Mouse (Mus musculus) bone marrow, adult 2 months (tissue): ENCODE measurements at regions not wholly inside any gene's neighbourhood (a gene's known extent, or its start where the extent isn't known, plus 50 kb on each side); places are given as distances from the start of the nearest gene placed in this dataset.

ENCODE experiments used
- CTCF ChIP-seq: fragments of 200-500 bp; IDR thresholded peaks from 2 replicates; pipeline ENCODE4 v1.5.1; 2011; ENCODE audit warnings: low read length, control low read depth; ENCODE audit not compliant: control insufficient read depth, insufficient read depth
- POLR2A ChIP-seq: fragments of 200-500 bp; IDR thresholded peaks from 2 replicates; pipeline ENCODE4 v1.6.1; 2011; ENCODE audit warnings: low read depth, mild to moderate bottlenecking, control low read depth, low read length, borderline replicate concordance; ENCODE audit not compliant: control insufficient read depth

- TF ChIP-seq CTCF (no peak), POLR2A (no peak)
Observed at GRCm38 (mm10) chr13:55929814-55930213, 93.8 kb upstream of the Pitx1 start.
